Mouse (Mus musculus) E14TG2a.4 (cell line): Measurements from ENCODE around the gene Slc25a23.

ENCODE experiments used
- CTCF ChIP-seq: conservative IDR thresholded peaks from 2 replicates; pipeline ENCODE4 v1.5.1; 2014; ENCODE audit warnings: low read length
- NANOG ChIP-seq: IDR thresholded peaks from 2 replicates; pipeline ENCODE4 v1.6.1; 2014; ENCODE audit warnings: borderline replicate concordance, low read length, mixed read lengths
- POU5F1 ChIP-seq: IDR thresholded peaks from 2 replicates; pipeline ENCODE4 v1.6.1; 2014; ENCODE audit warnings: low read length, borderline replicate concordance

- no peak for TF ChIP-seq NANOG
- no peak for TF ChIP-seq CTCF
- no peak for TF ChIP-seq POU5F1
These were observed 34.6 kb upstream of the Slc25a23 start for GRCm38 (mm10) chr17:57094222-57094621.
